Mouse (Mus musculus) CH12.LX (cell line): ENCODE data around the gene Agpat4. TPM values are rescaled to one million over a fixed set of nuclear protein-coding genes. Genes with fewer than 3 reads are reported as not detected.

ENCODE experiments used
- DNase-seq: peaks from one replicate; pipeline ENCODE4 v3.0.0-alpha.2; 2013; ENCODE audit errors: extremely low read depth
- H3K27ac ChIP-seq: 2 replicates; pipeline ENCODE4 v1.5.1; 2012; ENCODE audit warnings: low read depth, mild to moderate bottlenecking, control low read depth, moderate library complexity; ENCODE audit not compliant: insufficient read depth
- H3K27me3 ChIP-seq: replicated peaks from 2 replicates; pipeline ENCODE3; 2012; ENCODE audit warnings: inconsistent platforms
- H3K36me3 ChIP-seq, 2 experiments: replicated peaks in 1 of 2; 2 replicates each; pipeline versions ENCODE3 to v1.6.1; 2012; ENCODE audit warnings: inconsistent platforms in 1 of 2, low read length in 1 of 2, mild to moderate bottlenecking in 1 of 2, mixed read lengths in 1 of 2, moderate library complexity in 1 of 2; ENCODE audit not compliant: control insufficient read depth in 1 of 2, insufficient read depth in 1 of 2
- H3K4me1 ChIP-seq, 2 experiments: 2 replicates each; pipeline ENCODE4 v1.6.1; 2012; ENCODE audit warnings: inconsistent platforms in 1 of 2, moderate library complexity in 1 of 2; ENCODE audit not compliant: insufficient read depth in 2 of 2, control insufficient read depth in 1 of 2
- H3K4me2 ChIP-seq: 2 replicates; pipeline ENCODE4 v1.6.1; 2012; ENCODE audit warnings: low read depth, mild to moderate bottlenecking, control low read depth; ENCODE audit not compliant: poor library complexity, insufficient read depth, severe bottlenecking
- H3K4me3 ChIP-seq, 3 experiments: fragments of 150-350 bp in 1 of 3; sonication (generic) in 1 of 3; replicated peaks in 1 of 3; 2 replicates each; pipeline versions ENCODE3 to v1.5.1; 2011 to 2012; ENCODE audit warnings: low read depth in 2 of 3, low read length in 2 of 3, mild to moderate bottlenecking in 2 of 3, moderate library complexity in 2 of 3, control low read depth in 1 of 3, improper control_type of control experiment in 1 of 3, inconsistent platforms in 1 of 3, mixed read lengths in 1 of 3; ENCODE audit not compliant: poor library complexity in 1 of 3
- H3K79me2 ChIP-seq: replicated peaks from 2 replicates; pipeline ENCODE4 v1.6.1; 2012; ENCODE audit warnings: mild to moderate bottlenecking, moderate library complexity; ENCODE audit not compliant: control insufficient read depth, poor library complexity, insufficient read depth, severe bottlenecking; ENCODE audit errors: extremely low read depth
- H3K9ac ChIP-seq: 2 replicates; pipeline ENCODE4 v1.6.1; 2012; ENCODE audit warnings: low read depth, mild to moderate bottlenecking, control low read depth, moderate library complexity; ENCODE audit not compliant: insufficient read depth
- H3K9me3 ChIP-seq: replicated peaks from 2 replicates; pipeline ENCODE3; 2012; ENCODE audit warnings: low read length, inconsistent platforms, mixed read lengths
- BHLHE40 ChIP-seq: IDR thresholded peaks from 2 replicates; pipeline ENCODE4 v1.6.1; 2011; ENCODE audit warnings: mild to moderate bottlenecking, low read depth, low read length, improper control_type of control experiment
- CHD1 ChIP-seq: IDR thresholded peaks from 2 replicates; pipeline ENCODE4 v1.6.1; 2012; ENCODE audit warnings: low read depth, low read length, improper control_type of control experiment, inconsistent platforms
- CHD2 ChIP-seq: IDR thresholded peaks from 2 replicates; pipeline ENCODE4 v1.6.1; 2011; ENCODE audit warnings: low read length, improper control_type of control experiment
- CTCF ChIP-seq, 2 experiments: IDR thresholded peaks in 1 of 2; conservative IDR thresholded peaks in 1 of 2; 2 replicates each; pipeline ENCODE4 v1.5.1; 2011 to 2012; ENCODE audit warnings: low read depth in 2 of 2, low read length in 2 of 2, improper control_type of control experiment in 1 of 2, inconsistent platforms in 1 of 2, mild to moderate bottlenecking in 1 of 2, moderate library complexity in 1 of 2
- E2F4 ChIP-seq: IDR thresholded peaks from 2 replicates; pipeline ENCODE4 v1.6.1; 2011; ENCODE audit warnings: low read depth, low read length, improper control_type of control experiment; ENCODE audit not compliant: insufficient replicate concordance
- EP300 ChIP-seq: IDR thresholded peaks from 2 replicates; pipeline ENCODE4 v1.6.1; 2011; ENCODE audit warnings: low read length, improper control_type of control experiment
- ETS1 ChIP-seq: conservative IDR thresholded peaks from 2 replicates; pipeline ENCODE4 v1.6.1; 2012; ENCODE audit warnings: low read depth, mild to moderate bottlenecking, inconsistent platforms, low read length, improper control_type of control experiment, moderate library complexity
- GABPA ChIP-seq: IDR thresholded peaks from 2 replicates; pipeline ENCODE4 v1.6.1; 2012; ENCODE audit warnings: low read depth, low read length, improper control_type of control experiment, inconsistent platforms; ENCODE audit not compliant: insufficient replicate concordance
- HCFC1 ChIP-seq: IDR thresholded peaks from 2 replicates; pipeline ENCODE4 v1.6.1; 2012; ENCODE audit warnings: low read depth, mild to moderate bottlenecking, inconsistent platforms, low read length, improper control_type of control experiment
- MAFK ChIP-seq: IDR thresholded peaks from 2 replicates; pipeline ENCODE4 v1.6.1; 2011; ENCODE audit warnings: low read length, improper control_type of control experiment; ENCODE audit not compliant: insufficient replicate concordance
- MAZ ChIP-seq: IDR thresholded peaks from 2 replicates; pipeline ENCODE4 v1.6.1; 2012; ENCODE audit warnings: low read depth, mild to moderate bottlenecking, inconsistent platforms, low read length, improper control_type of control experiment, moderate library complexity
- MXI1 ChIP-seq: IDR thresholded peaks from 2 replicates; pipeline ENCODE4 v1.6.1; 2011; ENCODE audit warnings: mild to moderate bottlenecking, low read depth, low read length, improper control_type of control experiment
- POLR2A ChIP-seq: IDR thresholded peaks from 2 replicates; pipeline ENCODE4 v1.6.1; 2011; ENCODE audit warnings: low read depth, mild to moderate bottlenecking, improper control_type of control experiment, low read length
- POLR2AphosphoS2 ChIP-seq: IDR thresholded peaks from 2 replicates; pipeline ENCODE4 v1.6.1; 2011; ENCODE audit warnings: low read depth, low read length, improper control_type of control experiment
- RCOR1 ChIP-seq: conservative IDR thresholded peaks from 2 replicates; pipeline ENCODE4 v1.6.1; 2012; ENCODE audit warnings: low read depth, mild to moderate bottlenecking, inconsistent platforms, low read length, improper control_type of control experiment
- SIN3A ChIP-seq: IDR thresholded peaks from 2 replicates; pipeline ENCODE4 v1.6.1; 2012; ENCODE audit warnings: low read length, improper control_type of control experiment, inconsistent platforms
- SMC3 ChIP-seq: IDR thresholded peaks from 2 replicates; pipeline ENCODE4 v1.6.1; 2011; ENCODE audit warnings: low read depth, low read length, improper control_type of control experiment
- TBP ChIP-seq: conservative IDR thresholded peaks from 2 replicates; pipeline ENCODE4 v1.6.1; 2011; ENCODE audit warnings: low read depth, low read length, improper control_type of control experiment
- USF1 ChIP-seq: IDR thresholded peaks from 2 replicates; pipeline ENCODE4 v1.6.1; 2014; ENCODE audit warnings: low read depth, mild to moderate bottlenecking, inconsistent platforms, low read length, improper control_type of control experiment
- ZNF384 ChIP-seq: IDR thresholded peaks from 2 replicates; pipeline ENCODE4 v1.6.1; 2012; ENCODE audit warnings: low read depth, low read length, improper control_type of control experiment, inconsistent platforms
- dilution Hi-C: fragments of 300-500 bp; cut with MboI; formaldehyde crosslinking; loops from 2 replicates; pipeline ENCODE4 v1.14.3; 2020; ENCODE audit warnings: low sequenced_read_pairs; ENCODE audit not compliant: extremely low pct_unique_long_range_greater_than_20kb, extremely low pct_ligation_motif_present
- in situ Hi-C: fragments of 300-500 bp; cut with MboI; formaldehyde crosslinking; loops from 3 replicates; pipeline ENCODE4 v1.14.3; 2019; ENCODE audit warnings: low sequenced_read_pairs, low pct_ligation_motif_present, low pct_unique_long_range_greater_than_20kb, mixed read lengths
- polyA plus RNA-seq: library from polyadenylated mRNA; unstranded; fragments of >175 nt; gene quantifications from 2 replicates; pipeline ENCODE4 v1.2.1, GENCODE M21; 2012; ENCODE audit warnings: low read depth; ENCODE audit not compliant: insufficient read length
- total RNA-seq, 2 experiments: library from RNA; depleted of rRNA; stranded (reverse); fragments of 300-350 nt in 1 of 2; fragments of >200 nt in 1 of 2; gene quantifications; 2 replicates each; pipeline ENCODE4 v1.2.3; 2012 to 2014

The Agpat4 gene
- total and polyA plus RNA-seq, 3 experiments, result 34.7 to 83.2 (median 44.5) TPM

- no peaks in the 10 kb centered on the region for H3K79me2 ChIP-seq
- dilution Hi-C loops, result no loop called here
- in situ Hi-C loops, result no loop called here
- no peaks in the 10 kb centered on the region for H3K27me3 ChIP-seq
- no peak overlapping the region for H3K27ac ChIP-seq
- peaks cover 57 to 96% of the 10 kb centered on the region in 2 experiments for H3K36me3 ChIP-seq
- no peak overlapping the region for H3K9ac ChIP-seq
- no peak overlapping the region for H3K4me2 ChIP-seq
- no peak for DNase-seq
- no peaks in the 10 kb centered on the region for H3K4me1 ChIP-seq
- no peaks in the 10 kb centered on the region for H3K9me3 ChIP-seq
- no peak overlapping the region for H3K4me3 ChIP-seq
- no peak for TF ChIP-seq EP300
- no peak for TF ChIP-seq MAFK
- TF ChIP-seq E2F4, result no peak
- TF ChIP-seq MAZ, result no peak
- TF ChIP-seq CHD2, result no peak
- TF ChIP-seq TBP, result no peak
- no peak for TF ChIP-seq MXI1
- no peak for TF ChIP-seq CHD1
- no peak for TF ChIP-seq ZNF384
- no peak for TF ChIP-seq BHLHE40
- TF ChIP-seq SIN3A, result no peak
Measured at GRCm38 (mm10) chr17:12231087-12231486, 112.6 kb downstream of the Agpat4 start.

GRCm38 (mm10) chr17:12232724-12233123 is 114.2 kb downstream of the Agpat4 start:
- Histone ChIP-seq H3K9me3 (no peaks in the 10 kb centered on the region), H3K4me3 (no peak overlapping the region), H3K4me2 (no peak overlapping the region), H3K27ac (no peak overlapping the region), H3K4me1 (no peaks in the 10 kb centered on the region), H3K27me3 (no peaks in the 10 kb centered on the region), H3K36me3 (peaks cover 53 to 95% of the 10 kb centered on the region in 2 experiments), H3K79me2 (no peaks in the 10 kb centered on the region), H3K9ac (no peak overlapping the region)
- TF ChIP-seq POLR2AphosphoS2 (no peak), GABPA (no peak), SIN3A (no peak), POLR2A (no peak), CHD2 (no peak), USF1 (no peak), CTCF (conservative IDR thresholded peaks at IDR 0.05 in 1 of 2, IDR thresholded peaks at IDR 0.05 in 1 of 2; ENCODE audit: low read depth in 2 of 2, low read length in 2 of 2) (no peak), SMC3 (no peak), ETS1 (no peak), RCOR1 (no peak), HCFC1 (no peak)
- in situ Hi-C loops, result no loop called here
- dilution Hi-C loops, result no loop called here
- no peak for DNase-seq
